Mouse (Mus musculus): ENCODE measurements around the gene Slc26a10.

DNA sequence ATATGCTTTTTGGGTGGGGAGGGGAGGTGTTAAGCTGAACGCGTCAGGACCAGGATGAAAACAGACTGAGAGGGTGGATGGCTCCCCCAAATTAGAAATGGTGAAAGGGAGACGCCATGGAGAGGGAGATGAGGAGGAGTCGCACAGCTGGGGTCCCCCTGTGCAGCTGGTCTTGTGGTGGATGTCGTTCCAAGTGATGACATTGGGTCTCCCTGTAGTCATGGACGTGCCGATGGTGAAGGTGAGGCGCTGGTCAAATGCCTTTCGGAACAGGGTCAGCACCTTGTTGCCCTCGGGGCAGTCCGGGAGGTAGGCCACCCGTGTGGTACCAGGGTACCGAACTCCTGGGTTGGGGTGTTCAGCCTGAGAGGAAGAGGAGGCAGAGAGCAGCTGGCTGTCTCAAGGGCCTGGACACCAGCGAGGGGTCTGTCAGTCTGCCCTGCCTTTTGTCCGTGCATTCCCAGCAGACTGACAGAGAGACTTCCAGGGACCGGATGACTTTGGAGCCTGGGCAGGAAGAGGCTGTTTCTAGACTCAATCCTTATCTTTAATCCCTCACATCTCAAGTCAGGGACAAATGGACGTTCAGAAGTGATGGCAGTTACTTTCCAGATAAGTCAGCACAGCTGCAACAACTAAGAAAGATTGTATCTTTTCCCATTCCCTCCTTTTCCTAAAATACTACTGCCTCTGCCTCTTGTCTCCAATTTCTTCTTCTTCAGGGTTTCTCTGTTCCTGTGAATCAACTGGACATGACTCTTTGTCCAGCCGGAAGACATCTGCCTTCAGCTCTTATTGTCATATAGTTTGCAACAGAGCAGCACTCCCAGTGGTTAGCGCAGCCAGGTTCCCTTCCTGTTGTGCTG, 11.0 kb upstream of the Slc26a10 start:
- TF ChIP-seq POLR2A (IDR thresholded peaks at IDR 0.05; ENCODE audit: control insufficient read depth, extremely low read depth, insufficient read depth, low read length, poor library complexity): no peak
- no peak for TF ChIP-seq CTCF (IDR thresholded peaks at IDR 0.05; ENCODE audit: borderline replicate concordance, control insufficient read depth, extremely low read depth, insufficient read depth, low read length, poor library complexity)
